Mouse (Mus musculus): ENCODE data around the gene Tob2.

Tob2 gene

DNA sequence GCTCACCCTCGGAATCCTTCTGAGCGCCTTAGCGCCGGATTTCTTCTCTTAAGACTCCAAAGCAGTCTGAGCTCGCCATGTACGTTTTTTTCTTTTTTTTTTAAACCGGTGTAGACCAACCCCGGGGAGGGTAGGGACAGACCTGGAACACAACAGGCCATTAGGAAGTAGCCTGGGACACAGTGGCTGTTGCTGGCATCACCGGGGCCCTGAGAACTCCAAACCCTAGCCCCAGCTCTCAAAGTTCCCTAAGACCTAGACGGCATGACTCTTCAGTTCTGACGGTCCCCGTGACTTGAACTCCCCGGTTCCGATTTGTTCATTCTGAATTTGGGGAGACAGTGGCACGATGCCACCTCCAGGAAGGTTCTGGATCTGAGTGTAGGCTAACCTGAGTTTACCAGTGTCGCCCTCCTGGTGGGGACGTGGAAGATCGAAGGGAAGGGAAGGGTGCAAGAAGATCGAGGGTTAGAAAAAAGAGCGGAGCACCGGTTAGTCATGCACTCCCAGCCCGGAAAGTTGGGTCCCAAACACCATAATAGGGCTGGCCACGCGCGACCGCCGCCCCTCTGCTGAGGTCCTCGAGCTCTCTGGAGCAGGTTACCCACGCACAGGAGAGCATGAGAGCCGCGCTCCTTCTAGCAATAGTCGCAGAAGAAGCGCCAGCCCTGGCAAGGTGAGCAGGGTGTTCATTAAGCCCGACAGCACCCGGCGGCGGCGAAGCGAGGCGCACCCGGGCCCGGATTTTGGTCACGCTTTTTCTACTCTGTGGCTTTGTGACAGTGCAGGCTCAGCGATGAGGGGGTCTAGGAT is at the start of gene Tob2:
TSS of gene Tob2 (minus strand) at position 280 of the 813 bp plus-strand sequence.
- DNase-seq: peak; percentile 65

DNA sequence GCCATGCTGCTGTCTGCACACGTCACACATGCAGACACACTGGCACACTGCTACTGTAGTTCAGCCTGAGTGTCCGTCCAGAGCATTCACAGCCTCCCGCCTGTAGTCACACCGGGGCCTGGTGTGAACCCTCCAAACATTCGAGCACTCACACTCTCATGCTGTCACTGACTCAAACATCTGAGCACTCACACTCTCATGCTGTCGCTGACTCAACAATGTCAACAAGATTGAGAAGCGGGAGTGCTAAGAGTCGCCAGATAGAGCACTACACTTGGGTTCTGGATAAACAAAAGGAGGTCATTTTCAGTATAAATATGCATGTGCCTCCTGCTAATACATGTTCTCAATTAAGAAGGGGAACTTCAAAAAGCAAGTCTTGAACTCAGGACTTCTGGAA is 49.4 kb upstream of the Tob2 start:
- no peak for DNase-seq

DNA sequence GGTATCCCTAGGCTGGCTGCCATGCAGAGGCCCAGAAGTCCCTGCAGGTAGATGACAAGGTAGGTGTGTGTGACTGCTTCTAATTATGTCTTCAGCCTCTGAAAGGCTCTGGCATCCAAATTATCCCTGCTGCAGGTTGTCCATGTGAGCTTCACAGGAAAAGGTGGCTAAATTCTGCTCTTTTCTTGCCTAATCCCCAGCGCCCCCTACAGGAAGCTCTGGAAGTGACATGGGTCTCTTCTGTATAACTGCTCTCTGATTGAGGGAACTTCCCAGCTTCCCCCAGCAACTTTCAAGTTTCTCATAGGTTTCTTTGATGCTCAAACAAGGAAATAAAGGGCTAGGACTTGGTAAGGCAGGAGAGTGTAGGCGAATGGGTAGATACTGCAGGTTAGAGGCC is 46.3 kb upstream of the Tob2 start:
- DNase-seq: peak; percentile 87

DNA sequence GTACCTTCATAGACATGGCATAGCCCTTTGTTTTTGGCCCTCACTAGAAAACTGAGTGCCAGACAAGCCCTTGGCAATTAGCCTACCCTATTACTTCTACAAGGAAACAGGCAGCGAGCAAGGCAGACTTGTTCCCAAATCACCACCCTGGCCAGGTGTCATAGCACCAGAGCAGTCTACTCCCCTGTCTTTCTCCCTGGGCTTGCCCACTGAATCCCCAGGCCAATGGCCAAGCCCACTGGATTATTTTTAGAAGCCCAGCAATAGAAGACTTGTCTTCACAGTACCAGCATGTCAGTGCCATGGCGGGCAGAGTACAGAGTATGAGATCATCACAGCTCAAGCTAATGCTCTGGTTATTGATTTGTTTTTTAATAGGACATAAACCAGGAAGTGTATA is 40.2 kb upstream of the Tob2 start:
- no peak for DNase-seq

DNA sequence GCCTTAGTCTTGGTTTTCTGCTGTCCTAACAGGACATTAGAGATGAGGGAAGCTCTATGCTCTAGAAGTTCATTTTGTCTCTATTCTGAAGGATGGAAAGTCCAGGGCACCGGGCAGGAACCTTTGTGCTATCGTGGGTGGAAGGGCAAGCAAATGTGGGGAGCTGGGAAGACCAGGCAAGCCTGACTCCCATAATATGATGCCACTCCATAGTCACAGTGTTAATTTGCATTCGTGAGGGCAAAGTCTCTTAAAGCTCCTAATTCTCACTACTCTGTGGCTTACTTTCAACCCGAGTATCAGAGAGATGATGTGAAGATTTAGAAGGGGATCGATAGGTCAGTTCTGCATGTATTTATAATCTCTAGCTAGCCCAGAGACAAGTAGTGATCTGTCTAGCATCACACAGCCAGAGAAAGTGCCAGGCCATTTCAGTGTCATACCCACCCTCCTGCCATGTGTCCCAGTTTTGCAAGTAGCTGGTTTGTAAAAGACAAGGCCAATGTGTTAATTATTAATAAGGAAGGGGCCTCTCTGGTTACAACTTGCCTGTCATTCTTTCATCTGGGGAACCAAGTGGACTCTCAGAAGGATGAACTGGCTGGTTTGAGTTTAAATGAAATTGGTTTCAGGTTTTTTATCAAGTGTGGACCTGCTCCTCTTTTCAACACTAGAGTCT is 39.1 kb upstream of the Tob2 start:
- no peak for DNase-seq

DNA sequence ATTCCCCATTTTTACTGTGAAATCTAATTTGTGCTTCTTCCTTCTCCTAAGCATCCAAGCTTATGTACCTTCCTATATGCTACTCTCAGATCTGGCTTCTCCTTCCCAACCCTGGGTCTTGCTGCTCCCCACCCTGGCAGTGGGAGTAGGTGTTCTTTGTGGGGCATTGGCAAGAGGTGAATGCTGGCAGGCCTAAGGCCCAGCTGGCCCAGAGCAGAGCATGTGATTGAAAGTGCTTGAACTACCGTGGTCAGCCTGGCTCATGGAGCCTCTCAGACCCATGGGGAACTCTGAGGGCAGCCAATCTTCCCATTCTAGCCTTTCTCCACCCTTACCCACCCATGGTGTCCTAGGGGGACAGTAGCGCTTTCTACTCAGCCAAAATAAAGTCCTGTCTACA is 37.8 kb upstream of the Tob2 start:
- DNase-seq: no peak

DNA sequence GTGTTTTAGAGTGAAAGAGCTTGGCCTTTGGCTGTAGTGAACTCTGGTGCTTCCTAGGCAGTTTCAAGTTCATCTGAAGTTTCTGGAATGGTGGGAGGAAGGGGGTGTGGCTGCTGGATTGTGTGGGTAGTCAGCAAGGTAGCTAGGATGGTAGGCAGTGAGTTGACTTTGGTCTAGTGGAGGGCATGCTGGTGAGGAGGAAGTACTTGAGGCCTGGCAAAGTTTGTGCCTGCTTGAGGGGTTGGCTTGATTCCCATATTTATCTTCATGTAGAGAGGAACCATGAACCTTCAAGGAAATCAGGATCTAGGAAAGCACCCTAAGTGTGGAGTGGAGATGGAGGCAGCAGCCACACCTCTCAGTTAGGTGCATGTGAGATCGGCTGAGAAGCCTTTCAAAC is 35.4 kb upstream of the Tob2 start:
- DNase-seq: no peak

DNA sequence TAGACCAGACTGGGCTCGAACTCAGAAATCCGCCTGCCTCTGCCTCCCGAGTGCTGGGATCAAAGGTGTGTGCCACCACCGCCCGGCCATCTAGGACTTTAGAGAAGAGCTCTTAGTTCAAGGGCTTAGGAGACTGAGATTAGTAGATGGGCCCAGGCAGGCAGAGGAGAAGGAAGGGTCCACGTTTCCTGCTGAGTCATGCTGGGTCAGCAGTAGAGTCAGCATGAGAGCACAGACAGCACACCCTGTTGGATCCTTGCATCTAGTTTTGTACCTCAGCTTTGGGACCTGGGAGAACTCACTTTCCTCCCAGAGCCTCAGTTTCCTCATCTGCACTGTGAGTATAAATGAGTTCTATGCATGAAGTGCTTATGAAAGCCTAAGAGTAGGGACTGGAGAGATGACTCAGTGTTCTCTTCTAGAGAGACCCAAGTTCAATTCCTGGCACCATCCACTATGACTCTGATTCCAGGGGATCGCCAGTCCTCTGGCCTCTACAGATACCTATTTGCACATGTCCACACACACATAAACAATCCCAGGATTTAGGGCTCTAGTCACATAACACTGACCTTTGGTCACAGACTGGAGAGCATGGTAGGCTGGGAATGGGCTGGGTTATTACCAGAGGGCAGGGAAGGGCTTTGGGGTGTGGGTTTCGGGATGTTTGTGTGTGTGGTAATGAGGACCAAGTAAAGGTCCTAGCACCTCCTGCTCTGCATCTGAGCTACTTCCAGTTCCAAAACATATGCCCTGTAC is 33.4 kb upstream of the Tob2 start:
- DNase-seq: no peak

DNA sequence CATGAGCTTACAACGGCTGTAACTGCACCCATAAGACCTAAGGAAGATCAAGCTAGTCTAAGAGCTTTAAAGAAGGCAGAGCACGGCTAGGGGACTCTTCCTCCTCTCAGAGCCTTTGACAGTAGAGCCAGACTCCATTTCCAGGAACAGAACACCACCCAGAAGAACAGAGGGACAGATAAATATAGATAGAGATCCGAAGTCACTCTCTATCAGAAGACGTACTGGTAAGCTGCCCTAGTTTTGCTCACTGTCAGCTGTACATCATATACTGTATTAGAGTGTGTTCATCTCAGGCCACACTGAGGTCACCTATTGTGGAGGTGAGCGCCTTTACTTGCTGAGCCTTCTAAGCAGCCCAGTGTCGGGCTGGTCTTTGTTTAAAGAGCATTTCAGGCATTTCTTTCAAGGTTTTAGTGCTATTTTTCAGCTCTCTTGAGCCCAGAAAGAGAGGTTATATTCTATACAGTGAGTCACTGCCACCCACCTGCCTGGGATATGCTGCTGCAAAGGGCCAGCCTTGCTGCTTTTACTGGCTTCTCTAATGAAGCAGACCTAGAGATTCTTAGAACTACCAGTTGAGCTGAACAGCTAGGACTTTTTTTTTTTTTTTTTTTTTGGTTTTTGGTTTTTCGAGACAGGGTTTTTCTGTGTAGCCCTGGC is 32.7 kb upstream of the Tob2 start:
- no peak for DNase-seq

DNA sequence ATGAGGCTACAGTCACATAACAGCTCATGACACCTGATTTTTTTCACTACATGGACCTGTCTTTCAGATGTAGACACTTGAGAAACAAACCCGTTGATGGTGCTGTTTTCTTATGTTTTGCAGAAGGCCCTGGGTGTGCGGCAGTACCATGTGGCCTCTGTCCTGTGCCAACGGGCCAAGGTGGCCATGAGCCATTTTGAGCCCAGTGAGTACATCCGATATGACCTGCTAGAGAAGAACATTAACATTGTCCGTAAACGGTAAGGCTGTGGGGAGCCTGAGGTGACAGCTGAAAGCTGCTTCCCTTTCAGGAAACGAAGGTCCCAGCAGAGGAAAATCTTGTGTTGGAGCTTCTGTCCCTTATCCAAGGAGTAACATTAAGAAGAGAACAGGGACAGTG is 30.6 kb upstream of the Tob2 start:
- DNase-seq: no peak

DNA sequence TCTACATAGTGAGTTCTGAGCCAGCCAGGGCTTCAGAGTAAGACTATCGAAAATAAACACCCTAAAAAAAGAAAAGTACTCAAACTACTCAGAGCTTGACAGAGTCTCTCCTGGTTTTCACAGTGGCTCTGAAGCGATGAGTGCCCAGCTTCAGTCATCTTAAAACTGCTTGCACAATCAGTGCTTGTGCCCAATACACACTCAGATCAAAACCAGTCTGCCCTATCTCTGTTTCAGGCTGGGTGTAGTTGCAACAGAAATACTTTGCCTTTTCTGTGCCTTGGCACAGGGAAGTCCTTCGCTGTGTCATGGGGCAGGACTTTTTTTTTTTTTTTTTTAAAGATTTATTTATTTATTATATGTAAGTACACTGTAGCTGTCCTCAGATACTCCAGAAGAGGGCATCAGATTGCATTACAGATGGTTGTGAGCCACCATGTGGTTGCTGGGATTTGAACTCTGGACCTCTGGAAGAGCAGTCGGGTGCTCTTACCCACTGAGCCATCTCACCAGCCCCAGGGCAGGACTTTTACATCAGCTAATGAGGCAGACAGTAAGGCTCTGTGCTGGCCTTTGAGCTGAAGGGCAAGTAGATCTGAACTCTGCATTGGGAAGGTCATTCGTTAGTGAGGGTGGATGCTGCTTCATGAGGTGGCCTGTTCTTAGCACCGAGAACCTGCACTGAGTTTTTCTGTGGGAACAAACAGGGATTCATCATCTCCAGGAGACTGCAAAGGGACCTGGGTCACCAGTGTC is 28.4 kb upstream of the Tob2 start:
- no peak for DNase-seq

DNA sequence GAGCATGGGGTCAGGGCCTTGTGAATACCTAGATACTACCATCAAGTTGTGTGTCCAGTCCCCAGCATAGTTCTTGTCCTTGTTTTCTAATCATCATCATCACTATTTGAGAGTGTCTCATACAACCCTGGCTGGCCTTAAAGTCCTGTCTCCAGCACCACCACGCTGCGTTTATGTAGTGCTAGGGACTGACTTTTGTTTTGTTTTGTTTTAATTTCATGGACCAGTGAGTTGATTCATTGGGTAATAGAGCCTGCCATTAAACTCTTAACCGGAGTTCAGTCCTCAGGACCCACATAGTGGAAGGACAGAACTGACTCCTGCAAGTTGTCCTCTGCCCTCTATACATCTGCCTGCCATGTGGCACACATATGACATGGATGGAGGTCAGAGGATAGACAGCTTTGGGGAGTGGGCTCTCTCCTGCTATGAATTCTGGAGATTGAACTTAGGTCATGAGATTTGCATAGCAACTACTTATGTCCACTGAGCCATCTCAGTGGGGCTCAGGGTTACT is 26.9 kb upstream of the Tob2 start:
- no peak for DNase-seq

DNA sequence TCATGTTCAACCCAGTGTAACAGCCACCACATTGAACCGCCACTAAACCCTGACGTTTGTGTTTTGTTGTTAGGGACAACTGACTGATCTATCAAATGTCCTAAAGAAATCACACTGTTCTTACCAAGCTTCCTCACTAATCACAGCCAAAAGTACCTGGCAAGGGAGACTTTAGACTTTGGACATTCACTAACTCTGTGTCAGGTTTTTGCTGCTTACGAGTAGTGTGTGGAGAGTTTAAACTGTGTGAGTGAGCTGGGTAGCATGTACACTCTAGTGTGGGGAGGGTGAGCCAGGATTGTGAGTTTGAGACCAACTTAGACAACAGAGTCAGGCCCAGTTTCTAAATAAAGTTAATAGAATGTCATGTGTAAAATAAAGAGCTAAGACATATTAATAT is 23.8 kb upstream of the Tob2 start:
- DNase-seq: no peak

DNA sequence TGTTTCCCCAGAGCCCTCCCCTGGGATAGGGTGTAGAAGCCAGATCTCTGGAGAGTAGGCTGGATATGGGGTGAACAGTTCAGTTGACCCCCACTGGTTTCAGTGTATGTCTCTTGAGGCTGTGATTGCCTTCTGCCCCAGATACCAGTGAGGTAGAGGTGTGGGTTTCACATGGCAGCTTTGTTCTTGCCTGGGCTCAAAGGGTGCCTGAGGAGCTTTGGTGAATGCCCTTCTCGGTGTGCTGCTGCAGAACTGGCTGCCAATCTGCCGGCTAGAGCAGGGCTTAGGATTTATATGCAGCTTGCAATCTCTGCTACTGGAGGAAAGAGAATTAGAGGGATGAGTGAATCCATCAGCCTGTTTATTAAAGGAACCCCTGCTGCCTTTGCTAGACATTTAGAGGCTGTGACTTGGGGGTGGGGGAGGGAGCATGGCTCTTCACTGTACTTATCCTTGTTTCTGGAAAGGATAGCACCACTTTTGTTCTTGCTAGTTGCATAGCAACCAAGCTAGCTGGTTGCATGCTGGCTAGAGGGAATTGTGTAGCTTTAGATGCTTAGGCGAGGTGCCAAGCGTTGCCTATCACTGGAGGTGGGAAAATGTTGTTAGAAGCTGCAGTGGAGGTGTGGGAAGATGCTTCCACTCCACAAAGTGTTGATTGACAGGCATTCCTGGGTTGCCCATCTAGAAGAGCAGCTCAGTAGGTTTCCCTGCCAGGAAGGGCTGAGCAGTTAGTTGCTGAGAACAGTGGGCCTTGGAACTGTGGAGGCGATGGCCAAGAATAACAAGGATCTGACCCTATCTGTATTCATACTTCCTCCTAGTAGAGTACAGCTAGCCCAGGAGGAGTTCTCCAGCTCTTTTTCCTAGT is 21.2 kb upstream of the Tob2 start:
- peak; percentile 80 for DNase-seq

DNA sequence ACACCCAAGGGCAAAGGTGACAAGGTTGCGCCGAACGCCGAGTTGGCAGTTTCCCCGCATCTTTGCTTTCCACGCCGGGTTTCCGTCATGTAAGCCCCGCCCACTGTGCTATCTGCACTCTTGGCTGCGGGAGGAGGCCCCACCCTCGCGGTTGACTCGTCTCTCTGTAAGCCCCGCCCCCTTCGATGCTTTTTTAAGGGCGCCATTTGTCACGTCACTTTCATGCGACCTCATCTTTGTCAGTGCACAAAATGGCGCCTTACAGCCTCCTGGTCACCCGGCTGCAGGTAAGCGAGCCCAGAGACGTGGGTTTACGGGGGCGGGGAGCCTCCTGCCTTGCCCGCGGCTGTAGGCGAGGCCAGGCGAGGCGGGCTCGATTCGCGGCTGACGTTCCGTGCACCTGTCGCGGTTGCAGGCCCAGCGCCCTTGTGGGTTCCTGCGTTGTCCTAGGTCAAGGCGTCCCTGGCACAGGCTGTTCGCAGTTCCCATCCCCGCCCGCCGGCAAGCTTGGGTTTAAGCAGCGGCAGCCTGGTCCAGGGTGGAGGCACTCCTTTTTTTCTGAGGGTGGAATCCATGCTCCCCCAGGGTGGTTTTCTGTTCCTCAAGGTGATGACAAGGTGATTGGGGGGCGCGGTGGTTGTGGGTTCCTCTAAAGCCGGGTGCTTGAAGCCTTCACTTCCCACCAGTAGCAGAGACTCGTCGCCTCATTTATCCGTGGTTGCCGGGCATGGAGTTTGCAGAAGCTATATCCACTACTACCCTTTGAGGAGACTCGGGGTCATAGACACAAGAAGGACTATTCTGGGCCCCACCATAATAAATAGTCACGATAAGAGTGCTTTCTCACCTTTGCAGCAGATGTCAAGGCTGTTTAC is 13.9 kb upstream of the Tob2 start, which contains the start of gene Aco2:
TSS of gene Aco2 (plus strand) at position 48 of the 875 bp plus-strand sequence.
- peak; percentile 99 for DNase-seq

DNA sequence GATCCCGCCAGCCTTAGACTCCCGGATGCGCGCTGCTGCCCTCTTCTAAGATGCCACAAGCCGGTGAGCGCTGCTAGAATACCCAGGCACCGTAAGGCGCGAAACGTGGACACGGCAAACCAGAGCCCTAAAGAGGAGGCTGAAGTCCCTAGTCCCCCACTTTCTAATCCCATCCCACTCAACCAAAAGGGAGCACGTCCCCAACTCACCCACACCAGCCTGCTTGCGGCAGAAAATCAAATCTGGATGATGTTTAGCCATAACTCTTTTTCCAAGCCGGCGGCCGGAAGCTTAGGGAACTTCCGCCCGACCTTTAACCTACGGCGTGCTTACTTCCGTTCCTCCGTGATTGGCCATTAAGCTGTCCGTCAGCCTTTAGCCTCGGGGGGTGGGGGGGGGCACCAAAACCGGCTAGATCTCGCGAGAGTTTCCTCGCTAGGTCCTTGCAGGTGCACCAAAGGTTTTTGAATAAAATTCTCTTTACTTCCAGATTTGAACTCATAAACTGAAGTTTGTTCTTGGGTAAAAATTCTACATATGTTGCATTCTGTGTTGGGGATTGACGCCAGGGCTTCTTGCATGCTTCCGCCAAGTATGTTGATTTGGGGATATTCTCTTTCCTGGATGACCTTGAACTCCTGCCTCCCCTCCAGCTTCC is 13.1 kb upstream of the Tob2 start, which contains the start of gene Phf5a:
TSS of gene Phf5a (minus strand) at position 308 of the 658 bp plus-strand sequence.
- DNase-seq: peak; percentile 85

DNA sequence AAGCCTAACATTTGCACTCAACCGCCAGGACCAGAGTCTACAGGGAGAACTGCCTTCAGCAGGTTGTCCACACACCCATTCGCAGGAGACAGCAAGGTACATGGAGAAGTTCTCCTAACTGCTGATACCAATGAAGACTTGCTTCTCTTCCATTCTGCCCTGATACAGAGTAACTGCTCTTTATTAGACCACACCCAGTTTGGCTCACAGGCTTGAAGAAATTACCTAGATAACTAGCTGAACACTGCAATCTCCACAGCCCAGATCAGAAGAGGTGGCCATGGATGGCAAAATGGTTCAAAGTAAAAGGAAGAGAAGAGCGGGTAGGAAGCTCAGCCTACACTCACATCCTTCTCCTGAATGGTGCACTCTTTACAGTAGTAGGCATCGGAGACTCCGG is 11.4 kb upstream of the Tob2 start:
- DNase-seq: no peak

DNA sequence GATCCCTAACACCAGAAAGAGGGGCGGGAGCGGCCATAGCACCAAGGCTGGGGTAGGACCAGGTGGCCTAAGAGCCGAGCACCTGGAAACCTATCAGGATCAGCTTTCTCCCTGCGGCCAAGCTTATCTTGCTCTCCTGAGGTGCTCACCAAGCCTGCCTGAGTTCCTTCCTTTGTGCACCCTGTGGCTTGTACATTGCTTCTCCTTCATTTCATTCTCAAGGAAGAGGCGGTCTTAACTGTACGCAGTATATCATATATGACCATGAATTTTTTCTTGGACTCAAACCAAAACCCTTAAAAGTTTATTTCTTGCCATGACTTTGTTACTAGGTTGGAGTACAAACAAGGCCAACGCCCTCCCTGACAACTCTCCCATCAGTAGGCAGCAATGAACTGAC is 5.6 kb upstream of the Tob2 start:
- no peak for DNase-seq

DNA sequence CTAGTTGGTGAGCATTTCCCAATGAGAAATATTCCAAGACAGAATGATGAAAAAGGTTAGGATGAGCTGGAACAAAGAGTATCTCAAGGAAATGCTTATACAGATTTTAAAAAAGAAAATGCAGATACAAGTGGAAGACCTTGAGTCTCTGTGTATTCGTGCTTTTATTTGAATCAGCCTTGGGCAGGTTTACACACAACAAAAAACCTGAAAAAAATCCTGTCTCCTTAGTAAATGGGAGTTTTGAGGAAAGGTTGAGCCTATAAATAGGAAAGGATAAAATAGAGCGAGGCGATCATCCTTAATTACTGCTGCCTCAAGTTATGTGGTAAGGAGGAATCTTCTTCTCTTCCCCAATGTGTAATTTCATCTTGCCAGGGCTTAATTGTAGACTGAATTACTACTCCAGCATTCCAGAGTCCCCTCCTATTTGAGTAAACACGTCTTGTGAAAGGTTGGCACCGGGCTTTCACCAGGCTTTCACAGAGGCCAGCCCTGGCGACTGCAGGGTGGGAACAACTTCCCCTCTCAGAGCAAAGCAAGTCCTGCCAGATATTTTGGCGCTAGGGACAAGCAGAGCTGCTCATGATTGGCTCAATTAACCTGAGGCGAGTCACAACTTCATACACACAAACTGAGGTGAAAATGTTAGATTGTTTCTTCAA is 2.0 kb upstream of the Tob2 start:
- DNase-seq: no peak

Measured in right cerebral cortex, postnatal 14 days (tissue).